Mouse (Mus musculus): ENCODE data around the gene Ago3. TPM values are rescaled to one million over a fixed set of nuclear protein-coding genes. Genes with fewer than 3 reads are reported as not detected.
A peak's percentile ranks its signal among the peaks of the same experiment; 100 is the strongest.

The Ago3 gene
- polyA plus RNA-seq, 1 experiment from 2014 or later = 17.1 TPM

- 38% methylated on average over 17 of the region's 17 CpGs for WGBS
- H3K4me1 ChIP-seq = peaks cover 58% of the 10 kb centered on the region
Observed at GRCm38 (mm10) chr4:126288085-126288666, 141.2 kb downstream of the Ago3 start.

GRCm38 (mm10) chr4:126287302-126287995 lies 141.9 kb downstream of the Ago3 start:
- peaks cover 5% of the 10 kb centered on the region; the same call in 1 of the 2 replicates for H3K36me3 ChIP-seq
- H3K4me3 ChIP-seq = peak overlapping the region; percentile 62
- WGBS = 39% methylated on average over 11 of the region's 11 CpGs
- H3K27me3 ChIP-seq = peaks cover 25% of the 10 kb centered on the region
- no peak overlapping the region for H3K9ac ChIP-seq
- peak overlapping the region; percentile 89 for H3K27ac ChIP-seq
- H3K4me1 ChIP-seq = peaks cover 62% of the 10 kb centered on the region
- ATAC-seq (ENCODE audit: insufficient number of reproducible peaks, low FRiP score, low TSS enrichment, low read depth) = no peak
- no peaks in the 10 kb centered on the region for H3K9me3 ChIP-seq
- peak overlapping the region; percentile 77 for H3K4me2 ChIP-seq

More at GRCm38 (mm10) chr4:126288085-126288666, 141.2 kb downstream of the Ago3 start:
- no peaks in the 10 kb centered on the region for H3K9me3 ChIP-seq
- H3K4me2 ChIP-seq = peak overlapping the region; percentile 77
- peaks cover 7% of the 10 kb centered on the region; the same call in 1 of the 2 replicates for H3K36me3 ChIP-seq
- H3K27ac ChIP-seq = peak overlapping the region; percentile 89
- H3K27me3 ChIP-seq = peaks cover 25% of the 10 kb centered on the region
- no peak for ATAC-seq (ENCODE audit: insufficient number of reproducible peaks, low FRiP score, low TSS enrichment, low read depth)
- no peak overlapping the region for H3K9ac ChIP-seq
- peak overlapping the region; percentile 62 for H3K4me3 ChIP-seq

- ATAC-seq (ENCODE audit: insufficient number of reproducible peaks, low FRiP score, low TSS enrichment, low read depth) = peak; percentile 59; the same call in 1 of the 2 replicates
- H3K27me3 ChIP-seq = peaks cover 25% of the 10 kb centered on the region
- 3% methylated on average over 29 of the region's 42 CpGs for WGBS
Observed at GRCm38 (mm10) chr4:126286492-126286891, 142.9 kb downstream of the Ago3 start, which contains the start of gene Col8a2. Gene Col8a2, plus strand, starts transcription at chr4:126286793.

GRCm38 (mm10) chr4:126283582-126283981 lies 145.8 kb downstream of the Ago3 start:
- H3K36me3 ChIP-seq = no peaks in the 10 kb centered on the region
- ATAC-seq (ENCODE audit: insufficient number of reproducible peaks, low FRiP score, low TSS enrichment, low read depth) = no peak
- peaks cover 67% of the 10 kb centered on the region for H3K4me1 ChIP-seq
- H3K27me3 ChIP-seq = peaks cover 25% of the 10 kb centered on the region
- H3K4me3 ChIP-seq = no peak overlapping the region
- H3K9ac ChIP-seq = no peak overlapping the region
- 87% methylated on average over 8 of the region's 8 CpGs for WGBS
- H3K4me2 ChIP-seq = no peak overlapping the region
- H3K9me3 ChIP-seq = no peaks in the 10 kb centered on the region
- H3K27ac ChIP-seq = peak overlapping the region; percentile 13; the same call in 1 of the 2 replicates

More at GRCm38 (mm10) chr4:126286492-126286891, 142.9 kb downstream of the Ago3 start, which contains the start of gene Col8a2:
- Histone ChIP-seq H3K4me2 (peak within 1 kb of the TSS; percentile 77), H3K27ac (peak within 1 kb of the TSS; percentile 89), H3K9ac (peak within 1 kb of the TSS; percentile 71), H3K9me3 (no peaks in the 10 kb centered on the region), H3K36me3 (no peaks in the 10 kb centered on the region), H3K4me3 (peak within 1 kb of the TSS; percentile 62), H3K4me1 (peaks cover 67% of the 10 kb centered on the region)

- Histone ChIP-seq H3K27me3 (peaks cover 14% of the 10 kb centered on the region), H3K4me1 (peaks cover 68% of the 10 kb centered on the region), H3K4me3 (no peak overlapping the region), H3K27ac (peak overlapping the region; percentile 64), H3K9ac (no peak overlapping the region), H3K4me2 (no peak overlapping the region), H3K9me3 (no peaks in the 10 kb centered on the region), H3K36me3 (no peaks in the 10 kb centered on the region)
- 46% methylated on average over 9 of the region's 9 CpGs for WGBS
- no peak for ATAC-seq (ENCODE audit: insufficient number of reproducible peaks, low FRiP score, low TSS enrichment, low read depth)
Observed at GRCm38 (mm10) chr4:126281706-126282105, 147.7 kb downstream of the Ago3 start.

Other genes starting within 250 kb of the Ago3 start
- 183 and 198 TPM in 2 replicates for gene Thrap3, start 226.8 kb downstream of the Ago3 start, polyA plus RNA-seq (2015; fragmentation: Nextera tagmentation; extraction: Ambion mirVana)
- 46.5 and 50.3 TPM in 2 replicates for gene Map7d1, start 173.2 kb downstream of the Ago3 start, polyA plus RNA-seq (2015; fragmentation: Nextera tagmentation; extraction: Ambion mirVana)
- 120 and 128 TPM in 2 replicates for gene Trappc3, start 167.2 kb downstream of the Ago3 start, polyA plus RNA-seq (2015; fragmentation: Nextera tagmentation; extraction: Ambion mirVana)
- gene Col8a2, start 142.8 kb downstream of the Ago3 start, polyA plus RNA-seq (2015; fragmentation: Nextera tagmentation; extraction: Ambion mirVana) = 71.2 and 79.7 TPM in 2 replicates
- 79.2 and 82.9 TPM in 2 replicates for gene Adprhl2, start 107.9 kb downstream of the Ago3 start, polyA plus RNA-seq (2015; fragmentation: Nextera tagmentation; extraction: Ambion mirVana)
- gene Tekt2, start 103.9 kb downstream of the Ago3 start, polyA plus RNA-seq (2015; fragmentation: Nextera tagmentation; extraction: Ambion mirVana) = 15.9 and 16.6 TPM in 2 replicates
- gene Ago1, start 39.0 kb upstream of the Ago3 start, polyA plus RNA-seq (2015; fragmentation: Nextera tagmentation; extraction: Ambion mirVana) = 3.1 and 4.0 TPM in 2 replicates
- gene Ago4, start 103.9 kb upstream of the Ago3 start, polyA plus RNA-seq (2015; fragmentation: Nextera tagmentation; extraction: Ambion mirVana) = 1.9 and 3.3 TPM in 2 replicates
- gene Clspn, start 127.4 kb upstream of the Ago3 start, polyA plus RNA-seq (2015; fragmentation: Nextera tagmentation; extraction: Ambion mirVana) = 34.4 and 36.1 TPM in 2 replicates
- 4.1 TPM in 2 replicates for gene 5730409E04Rik, start 180.3 kb upstream of the Ago3 start, polyA plus RNA-seq (2015; fragmentation: Nextera tagmentation; extraction: Ambion mirVana)
- 443 and 449 TPM in 2 replicates for gene Psmb2, start 248.1 kb upstream of the Ago3 start, polyA plus RNA-seq (2015; fragmentation: Nextera tagmentation; extraction: Ambion mirVana)

Data from limb, embryonic 15.5 days (tissue).